Mouse (Mus musculus) ovary, postnatal 36 days (tissue): ENCODE data around the gene Acbd4.

ENCODE experiments used
- DNase-seq: peaks from one replicate; pipeline ENCODE4 v3.0.0; 2022; ENCODE audit warnings: low spot score, mixed read lengths

The Acbd4 gene

GRCm38 (mm10) chr11:103142441-103143182 lies 41.1 kb downstream of the Acbd4 start:
- DNase-seq: peak; percentile 77

- DNase-seq: peak; percentile 44
Observed at GRCm38 (mm10) chr11:103144309-103145285, 43.1 kb downstream of the Acbd4 start.

- DNase-seq: no peak
Observed at GRCm38 (mm10) chr11:103146386-103146785, 44.9 kb downstream of the Acbd4 start.

- no peak for DNase-seq
Observed at GRCm38 (mm10) chr11:103147766-103148165, 46.3 kb downstream of the Acbd4 start.

- no peak for DNase-seq
Observed at GRCm38 (mm10) chr11:103149771-103150170, 48.3 kb downstream of the Acbd4 start.

GRCm38 (mm10) chr11:103158621-103159478 lies 57.4 kb downstream of the Acbd4 start:
- peak; percentile 97 for DNase-seq

- no peak for DNase-seq
Observed at GRCm38 (mm10) chr11:103160738-103161137, 59.3 kb downstream of the Acbd4 start.

GRCm38 (mm10) chr11:103161449-103161848 lies 60.0 kb downstream of the Acbd4 start:
- no peak for DNase-seq
